Mouse (Mus musculus): Measurements from ENCODE around the gene Capza2. TPM values are rescaled to one million over a fixed set of nuclear protein-coding genes. Genes with fewer than 3 reads are reported as not detected.
A peak's percentile ranks its signal among the peaks of the same experiment; 100 is the strongest.

Capza2 gene
- polyA plus RNA-seq, 1 experiment from 2014 or later = 225 TPM

DNA sequence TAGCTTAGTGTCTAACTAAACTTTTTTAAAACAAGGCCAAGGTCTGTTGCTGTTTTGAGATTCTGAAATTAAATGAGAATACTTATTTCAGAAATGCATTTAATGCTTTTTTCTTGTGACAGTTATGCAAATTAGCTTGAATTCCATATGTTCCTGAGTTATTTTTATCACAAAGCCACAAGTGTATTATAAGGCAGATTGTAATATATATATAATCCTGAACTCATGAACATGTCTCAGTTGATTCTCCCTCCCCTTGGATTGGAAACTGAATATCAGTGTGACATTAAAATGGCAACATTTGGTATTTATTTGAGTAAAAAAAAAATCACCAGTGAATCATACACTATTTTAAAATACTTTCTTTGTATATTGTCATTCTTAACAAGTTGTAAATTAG is 30.0 kb downstream of the Capza2 start:
- ATAC-seq (replicated peaks; ENCODE audit: low FRiP score, low TSS enrichment, low read depth) = no peak
- H3K4me3 ChIP-seq (ENCODE audit: low read depth, low read length) = no peak overlapping the region

DNA sequence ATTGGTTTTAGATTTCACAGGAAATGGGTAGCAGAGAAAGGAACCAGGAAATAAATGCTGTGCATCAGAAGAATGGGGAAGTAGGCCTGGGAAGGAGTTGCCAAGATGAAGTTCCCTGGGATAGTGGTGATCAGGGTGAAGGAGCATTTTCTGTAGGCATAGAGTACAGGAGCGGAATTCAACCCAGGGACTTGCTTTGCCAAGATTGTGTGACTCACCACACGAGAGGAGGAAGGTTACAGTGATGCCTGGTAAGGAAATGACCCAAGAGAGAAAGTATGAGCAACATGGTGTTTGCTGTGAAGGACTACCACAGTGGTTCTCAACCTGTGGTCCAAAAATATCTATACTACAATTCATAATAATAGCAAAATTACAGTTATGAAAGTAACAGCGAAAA is 31.8 kb downstream of the Capza2 start:
- Histone ChIP-seq H3K4me1 (replicated peaks; ENCODE audit: control insufficient read depth, insufficient read depth, low read length) (no peaks in the 10 kb centered on the region), H3K9me3 (ENCODE audit: control insufficient read depth, low read length) (no peaks in the 10 kb centered on the region), H3K27me3 (replicated peaks; ENCODE audit: control insufficient read depth, insufficient read depth, low read length) (no peaks in the 10 kb centered on the region), H3K9ac (ENCODE audit: low read length) (no peak overlapping the region), H3K4me2 (ENCODE audit: low read length) (no peak overlapping the region), H3K27ac (ENCODE audit: low read depth) (no peak overlapping the region), H3K36me3 (ENCODE audit: control insufficient read depth, insufficient read depth, low read length) (peaks cover 56% of the 10 kb centered on the region), H3K4me3 (ENCODE audit: low read depth, low read length) (no peak overlapping the region)
- DNase-seq (ENCODE audit: low spot score) (no peak), ATAC-seq (replicated peaks; ENCODE audit: low FRiP score, low TSS enrichment, low read depth) (no peak)
- 94% methylated on average over 3 of the region's 3 CpGs for WGBS

More for the DNA sequence above, 30.0 kb downstream of the Capza2 start:
- Histone ChIP-seq H3K9me3 (ENCODE audit: control insufficient read depth, low read length) (no peaks in the 10 kb centered on the region), H3K4me2 (ENCODE audit: low read length) (no peak overlapping the region), H3K9ac (ENCODE audit: low read length) (no peak overlapping the region), H3K27ac (ENCODE audit: low read depth) (no peak overlapping the region), H3K36me3 (ENCODE audit: control insufficient read depth, insufficient read depth, low read length) (peaks cover 73% of the 10 kb centered on the region), H3K27me3 (replicated peaks; ENCODE audit: control insufficient read depth, insufficient read depth, low read length) (no peaks in the 10 kb centered on the region), H3K4me1 (replicated peaks; ENCODE audit: control insufficient read depth, insufficient read depth, low read length) (no peaks in the 10 kb centered on the region)
- no peak for DNase-seq (ENCODE audit: low spot score)

DNA sequence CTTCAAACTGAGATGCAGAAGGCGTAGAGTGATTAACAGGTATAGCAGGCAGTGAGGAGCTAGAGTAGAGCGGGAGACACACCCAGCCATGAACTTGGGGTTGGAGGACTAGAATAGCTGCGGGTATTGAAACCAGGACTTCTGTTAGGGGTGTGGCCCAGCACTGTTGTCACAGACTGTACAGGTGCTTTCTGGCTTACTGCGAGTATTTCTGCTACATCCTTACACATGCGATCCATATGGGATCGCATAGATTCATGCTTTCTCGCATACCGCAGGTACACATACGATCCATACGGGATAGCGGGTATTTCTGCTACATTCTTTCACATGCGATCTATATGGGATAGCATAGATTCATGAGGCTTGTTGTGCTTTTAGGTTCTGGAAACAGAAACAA is 32.3 kb downstream of the Capza2 start:
- H3K36me3 ChIP-seq (ENCODE audit: control insufficient read depth, insufficient read depth, low read length) = peaks cover 50% of the 10 kb centered on the region
- H3K9ac ChIP-seq (ENCODE audit: low read length) = no peak overlapping the region
- H3K27me3 ChIP-seq (replicated peaks; ENCODE audit: control insufficient read depth, insufficient read depth, low read length) = no peaks in the 10 kb centered on the region
- WGBS = 97% methylated on average over 12 of the region's 12 CpGs
- H3K9me3 ChIP-seq (ENCODE audit: control insufficient read depth, low read length) = no peaks in the 10 kb centered on the region
- no peaks in the 10 kb centered on the region for H3K4me1 ChIP-seq (replicated peaks; ENCODE audit: control insufficient read depth, insufficient read depth, low read length)
- ATAC-seq (replicated peaks; ENCODE audit: low FRiP score, low TSS enrichment, low read depth) = no peak
- no peak overlapping the region for H3K27ac ChIP-seq (ENCODE audit: low read depth)
- DNase-seq (ENCODE audit: low spot score) = no peak
- no peak overlapping the region for H3K4me3 ChIP-seq (ENCODE audit: low read depth, low read length)
- H3K4me2 ChIP-seq (ENCODE audit: low read length) = no peak overlapping the region

DNA sequence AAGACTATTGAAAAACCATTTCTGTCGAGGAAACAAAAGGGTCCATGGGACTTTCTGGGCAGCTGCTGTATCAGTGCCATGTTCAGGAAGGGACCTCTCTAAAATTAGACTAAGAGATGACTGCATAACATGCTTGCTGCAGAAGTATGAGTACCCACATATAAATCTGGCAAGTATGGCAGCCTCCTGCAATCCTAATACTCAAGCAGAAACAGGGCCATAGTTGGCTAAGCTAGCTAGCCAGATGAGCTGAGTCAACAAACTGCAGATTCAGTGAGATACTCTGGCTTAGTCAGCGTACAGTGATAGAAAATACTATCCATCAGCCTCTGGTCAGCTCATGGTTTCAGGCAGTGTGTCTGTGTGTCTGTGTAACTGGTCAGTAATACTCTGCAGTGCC is 33.8 kb downstream of the Capza2 start:
- no peak overlapping the region for H3K9ac ChIP-seq (ENCODE audit: low read length)
- no peaks in the 10 kb centered on the region for H3K27me3 ChIP-seq (replicated peaks; ENCODE audit: control insufficient read depth, insufficient read depth, low read length)
- ATAC-seq (replicated peaks; ENCODE audit: low FRiP score, low TSS enrichment, low read depth) (no peak), DNase-seq (ENCODE audit: low spot score) (no peak)
- no peak overlapping the region for H3K27ac ChIP-seq (ENCODE audit: low read depth)
- H3K9me3 ChIP-seq (ENCODE audit: control insufficient read depth, low read length) = no peaks in the 10 kb centered on the region
- WGBS = 83% methylated on average over 2 of the region's 2 CpGs
- H3K4me1 ChIP-seq (replicated peaks; ENCODE audit: control insufficient read depth, insufficient read depth, low read length) = no peaks in the 10 kb centered on the region
- no peak overlapping the region for H3K4me3 ChIP-seq (ENCODE audit: low read depth, low read length)
- H3K4me2 ChIP-seq (ENCODE audit: low read length) = no peak overlapping the region
- peaks cover 36% of the 10 kb centered on the region for H3K36me3 ChIP-seq (ENCODE audit: control insufficient read depth, insufficient read depth, low read length)

DNA sequence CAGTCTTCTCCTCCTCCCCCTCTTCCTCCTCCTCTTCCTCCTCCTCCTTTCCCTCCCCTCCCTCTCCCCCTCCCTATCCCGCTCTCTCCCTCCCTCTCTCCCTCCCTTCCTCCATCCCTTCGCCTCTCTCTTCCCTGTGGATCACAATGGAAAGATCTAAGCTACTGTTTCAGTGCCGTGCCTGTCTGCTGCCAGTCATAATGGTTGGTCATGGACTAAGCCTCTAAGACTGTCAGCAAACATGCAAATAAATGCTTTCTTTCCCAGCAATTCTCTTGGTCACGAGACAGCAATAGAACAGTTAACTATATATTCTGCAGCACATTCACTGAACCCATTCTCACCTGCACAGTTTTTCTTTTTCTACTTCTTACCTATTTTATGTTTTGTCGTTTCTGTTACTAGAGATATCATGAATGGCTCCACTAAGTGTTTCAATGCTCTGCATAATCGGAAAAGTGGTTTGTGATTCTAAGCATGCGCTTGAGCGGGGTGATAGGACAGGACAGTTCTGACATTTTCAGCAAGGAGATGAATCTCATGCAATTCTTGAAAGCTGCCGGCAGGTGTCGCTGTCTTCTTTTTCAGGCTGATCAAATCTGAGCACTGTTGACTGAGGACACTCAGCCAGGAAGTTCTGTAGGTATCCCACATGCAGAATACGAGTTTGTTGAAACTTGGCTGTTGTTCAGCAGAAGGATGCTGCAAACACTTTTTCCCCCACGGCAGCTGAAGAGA is 39.2 kb downstream of the Capza2 start:
- WGBS = 26% methylated on average over 12 of the region's 12 CpGs
- Histone ChIP-seq H3K27me3 (replicated peaks; ENCODE audit: control insufficient read depth, insufficient read depth, low read length) (no peaks in the 10 kb centered on the region), H3K36me3 (ENCODE audit: control insufficient read depth, insufficient read depth, low read length) (no peaks in the 10 kb centered on the region), H3K27ac (ENCODE audit: low read depth) (no peak overlapping the region), H3K4me1 (replicated peaks; ENCODE audit: control insufficient read depth, insufficient read depth, low read length) (no peaks in the 10 kb centered on the region), H3K9ac (ENCODE audit: low read length) (no peak overlapping the region), H3K4me3 (ENCODE audit: low read depth, low read length) (no peak overlapping the region), H3K4me2 (ENCODE audit: low read length) (0 out of 2 replicates have a peak overlapping the region, but pooled peaks have one; percentile 15), H3K9me3 (ENCODE audit: control insufficient read depth, low read length) (no peaks in the 10 kb centered on the region)
- ATAC-seq (replicated peaks; ENCODE audit: low FRiP score, low TSS enrichment, low read depth) (peak; percentile 33), DNase-seq (ENCODE audit: low spot score) (peak; percentile 84)

DNA sequence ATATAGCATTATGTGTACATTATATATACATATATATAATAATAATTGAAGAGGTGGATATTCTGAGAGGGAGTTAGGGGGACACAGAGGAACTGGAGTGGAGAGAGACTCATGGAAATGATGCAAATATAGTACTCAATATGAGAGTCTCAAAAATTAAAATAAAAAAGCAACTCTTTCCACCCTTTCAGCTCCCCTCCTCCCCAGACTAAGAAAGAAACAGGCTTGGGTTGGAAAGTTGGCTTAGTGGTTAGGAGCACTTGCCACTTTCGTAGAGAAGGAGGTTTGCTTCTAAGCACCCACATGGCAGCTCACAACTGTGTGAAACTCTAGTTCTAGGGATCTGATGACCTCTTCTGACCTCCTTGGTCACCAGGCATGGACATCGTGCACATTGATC is 41.0 kb downstream of the Capza2 start:
- Histone ChIP-seq H3K27me3 (replicated peaks; ENCODE audit: control insufficient read depth, insufficient read depth, low read length) (no peaks in the 10 kb centered on the region), H3K4me1 (replicated peaks; ENCODE audit: control insufficient read depth, insufficient read depth, low read length) (no peaks in the 10 kb centered on the region), H3K9me3 (ENCODE audit: control insufficient read depth, low read length) (peaks cover 4% of the 10 kb centered on the region; the same call in 1 of the 2 replicates), H3K9ac (ENCODE audit: low read length) (no peak overlapping the region), H3K4me3 (ENCODE audit: low read depth, low read length) (no peak overlapping the region), H3K4me2 (ENCODE audit: low read length) (no peak overlapping the region), H3K36me3 (ENCODE audit: control insufficient read depth, insufficient read depth, low read length) (no peaks in the 10 kb centered on the region), H3K27ac (ENCODE audit: low read depth) (no peak overlapping the region)
- WGBS = 79% methylated on average over 2 of the region's 2 CpGs
- ATAC-seq (replicated peaks; ENCODE audit: low FRiP score, low TSS enrichment, low read depth) (no peak), DNase-seq (ENCODE audit: low spot score) (no peak)

DNA sequence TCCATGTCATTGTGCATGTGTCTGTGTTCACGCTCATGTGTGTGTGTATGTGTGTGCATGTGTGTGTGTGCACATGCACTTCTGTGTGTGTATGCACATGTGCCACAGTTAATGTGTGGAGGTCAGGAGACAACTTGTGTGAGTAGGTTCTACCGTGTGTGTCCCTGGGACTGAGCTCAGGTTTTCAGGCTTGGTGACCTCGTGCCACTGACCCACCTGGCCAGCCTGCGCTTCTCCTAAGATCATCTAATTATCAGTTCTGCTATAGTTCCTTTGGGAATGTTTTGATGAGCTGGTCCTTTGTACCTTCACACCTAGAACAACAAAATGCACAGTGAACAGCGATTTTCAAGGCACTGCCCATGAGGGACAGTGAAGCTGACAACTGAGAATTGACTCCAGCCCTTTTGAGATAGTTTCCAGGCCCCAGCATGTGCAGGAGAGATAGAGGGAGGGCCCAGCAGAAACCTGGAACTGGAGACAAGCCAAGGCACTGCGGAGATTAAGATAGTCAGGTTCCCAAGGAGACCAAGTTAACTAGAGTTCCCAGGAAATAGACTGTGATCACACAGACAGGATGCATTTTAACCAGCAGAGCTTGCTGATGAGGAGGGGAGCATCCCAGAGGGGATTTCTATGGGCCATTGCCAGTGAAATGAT is 44.4 kb downstream of the Capza2 start:
- H3K4me1 ChIP-seq (replicated peaks; ENCODE audit: control insufficient read depth, insufficient read depth, low read length) = no peaks in the 10 kb centered on the region
- H3K4me3 ChIP-seq (ENCODE audit: low read depth, low read length) = no peak overlapping the region
- no peaks in the 10 kb centered on the region for H3K36me3 ChIP-seq (ENCODE audit: control insufficient read depth, insufficient read depth, low read length)
- H3K27me3 ChIP-seq (replicated peaks; ENCODE audit: control insufficient read depth, insufficient read depth, low read length) = no peaks in the 10 kb centered on the region
- H3K4me2 ChIP-seq (ENCODE audit: low read length) = no peak overlapping the region
- no peak overlapping the region for H3K9ac ChIP-seq (ENCODE audit: low read length)
- peaks cover 4% of the 10 kb centered on the region; the same call in 1 of the 2 replicates for H3K9me3 ChIP-seq (ENCODE audit: control insufficient read depth, low read length)
- WGBS = 77% methylated on average over 6 of the region's 6 CpGs
- DNase-seq (ENCODE audit: low spot score) (no peak), ATAC-seq (replicated peaks; ENCODE audit: low FRiP score, low TSS enrichment, low read depth) (no peak)
- H3K27ac ChIP-seq (ENCODE audit: low read depth) = no peak overlapping the region

DNA sequence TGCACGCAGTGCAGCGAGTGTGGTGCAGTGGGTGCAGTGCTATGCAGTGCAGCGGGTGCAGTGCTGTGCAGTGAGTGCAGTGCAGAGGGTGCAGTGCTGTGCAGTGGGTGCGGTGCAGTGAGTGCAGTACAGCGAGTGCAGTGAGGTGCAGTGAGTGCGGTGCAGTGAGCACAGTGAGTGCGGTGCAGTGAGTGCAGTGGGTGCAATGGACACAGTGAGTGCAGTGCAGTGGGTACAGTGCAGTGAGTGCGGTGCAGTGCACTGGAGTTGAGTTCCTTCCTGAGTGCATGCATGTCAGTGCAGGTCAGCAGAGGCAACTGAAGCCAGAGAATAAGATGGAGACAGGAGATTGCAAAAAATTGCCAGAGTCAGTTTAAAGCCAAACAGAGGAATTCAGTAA is 45.8 kb downstream of the Capza2 start:
- no peaks in the 10 kb centered on the region for H3K36me3 ChIP-seq (ENCODE audit: control insufficient read depth, insufficient read depth, low read length)
- no peaks in the 10 kb centered on the region for H3K27me3 ChIP-seq (replicated peaks; ENCODE audit: control insufficient read depth, insufficient read depth, low read length)
- peaks cover 4% of the 10 kb centered on the region; the same call in 1 of the 2 replicates for H3K9me3 ChIP-seq (ENCODE audit: control insufficient read depth, low read length)
- H3K27ac ChIP-seq (ENCODE audit: low read depth) = no peak overlapping the region
- 96% methylated on average over 8 of the region's 8 CpGs for WGBS
- no peak overlapping the region for H3K4me2 ChIP-seq (ENCODE audit: low read length)
- no peak for ATAC-seq (replicated peaks; ENCODE audit: low FRiP score, low TSS enrichment, low read depth)
- H3K4me1 ChIP-seq (replicated peaks; ENCODE audit: control insufficient read depth, insufficient read depth, low read length) = no peaks in the 10 kb centered on the region
- no peak for DNase-seq (ENCODE audit: low spot score)
- H3K4me3 ChIP-seq (ENCODE audit: low read depth, low read length) = no peak overlapping the region
- no peak overlapping the region for H3K9ac ChIP-seq (ENCODE audit: low read length)

DNA sequence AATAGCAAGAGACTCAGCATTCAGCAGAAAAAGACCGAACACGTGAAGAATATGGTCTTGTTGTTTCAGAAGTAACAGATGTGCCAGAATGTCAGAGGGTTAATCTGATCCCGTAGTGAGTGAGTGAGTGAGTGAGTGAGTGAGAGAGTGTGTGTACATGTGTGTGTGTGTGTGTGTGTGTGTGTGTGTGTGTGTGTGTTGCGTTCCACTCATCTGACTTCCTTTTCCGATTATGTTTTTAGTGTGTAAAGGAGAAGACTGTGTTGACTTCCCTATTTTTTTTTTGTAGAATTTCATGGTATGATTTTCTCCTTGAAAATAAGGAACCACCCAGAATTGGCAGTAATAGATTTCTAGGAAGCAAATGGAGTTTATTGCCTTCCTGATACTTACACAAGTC is 52.6 kb downstream of the Capza2 start:
- WGBS = 77% methylated on average over 5 of the region's 5 CpGs
- Histone ChIP-seq H3K36me3 (ENCODE audit: control insufficient read depth, insufficient read depth, low read length) (no peaks in the 10 kb centered on the region), H3K4me2 (ENCODE audit: low read length) (no peak overlapping the region), H3K9me3 (ENCODE audit: control insufficient read depth, low read length) (no peaks in the 10 kb centered on the region), H3K27ac (ENCODE audit: low read depth) (no peak overlapping the region), H3K27me3 (replicated peaks; ENCODE audit: control insufficient read depth, insufficient read depth, low read length) (no peaks in the 10 kb centered on the region), H3K9ac (ENCODE audit: low read length) (no peak overlapping the region), H3K4me1 (replicated peaks; ENCODE audit: control insufficient read depth, insufficient read depth, low read length) (no peaks in the 10 kb centered on the region), H3K4me3 (ENCODE audit: low read depth, low read length) (no peak overlapping the region)
- ATAC-seq (replicated peaks; ENCODE audit: low FRiP score, low TSS enrichment, low read depth) = no peak
- DNase-seq (ENCODE audit: low spot score) = no peak
